Mouse (Mus musculus): Measurements from ENCODE around the gene Rnf222. TPM values are rescaled to one million over a fixed set of nuclear protein-coding genes. Genes with fewer than 3 reads are reported as not detected.

Gene Rnf222
- polyA plus RNA-seq, 1 experiment from 2014 or later = not detected

DNA sequence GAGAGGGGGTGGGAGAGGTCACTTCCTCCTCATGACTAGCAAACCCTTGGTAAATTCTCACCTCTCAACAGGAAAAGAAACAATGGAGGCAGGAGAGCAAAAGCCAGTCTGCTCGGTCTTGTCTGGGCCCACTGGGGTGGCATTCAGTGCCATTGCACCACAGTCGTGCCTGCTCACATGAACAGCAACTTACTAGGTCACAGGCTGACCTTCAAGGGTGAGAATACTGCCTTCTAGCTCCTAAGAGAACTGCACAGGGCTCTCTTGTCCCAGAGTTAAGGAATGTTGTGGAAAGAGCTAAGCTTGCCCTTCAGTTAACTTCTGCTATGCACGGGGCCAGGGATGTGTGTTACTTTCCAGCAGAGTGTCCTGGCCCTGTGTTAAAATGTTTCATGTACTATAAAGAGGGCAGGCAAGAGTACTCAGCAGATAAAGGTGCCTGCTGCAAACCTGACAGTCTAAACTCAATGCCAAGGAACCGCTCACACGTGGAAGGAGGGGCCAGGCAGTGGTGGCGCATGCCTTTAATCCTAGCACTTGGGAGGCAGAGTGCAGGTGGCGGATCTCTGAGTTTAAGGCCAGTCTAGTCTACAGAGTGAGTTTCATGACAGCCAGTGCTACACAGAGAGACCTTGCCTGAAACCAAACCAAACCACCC lies 20.6 kb downstream of the Rnf222 start:
- no peaks in the 10 kb centered on the region for H3K27me3 ChIP-seq (ENCODE audit: control insufficient read depth, insufficient read depth, low read length)
- no peak overlapping the region for H3K4me3 ChIP-seq (replicated peaks; ENCODE audit: low read depth, low read length)
- no peaks in the 10 kb centered on the region for H3K4me1 ChIP-seq (ENCODE audit: control insufficient read depth, insufficient read depth, low read length)
- no peak overlapping the region for H3K4me2 ChIP-seq (ENCODE audit: low read length)
- ATAC-seq (ENCODE audit: low FRiP score, low TSS enrichment) = no peak
- DNase-seq = no peak
- H3K9me3 ChIP-seq (ENCODE audit: control insufficient read depth, low read length) = no peaks in the 10 kb centered on the region
- H3K9ac ChIP-seq (replicated peaks; ENCODE audit: low read length) = no peak overlapping the region
- H3K36me3 ChIP-seq (ENCODE audit: control insufficient read depth, insufficient read depth, low read length) = peaks cover 37% of the 10 kb centered on the region
- H3K27ac ChIP-seq (replicated peaks; ENCODE audit: low read depth, low read length) = no peak overlapping the region
- 48% methylated on average over 7 of the region's 7 CpGs for WGBS

GRCm38 (mm10) chr11:68911531-68912177 lies 23.3 kb downstream of the Rnf222 start:
- Histone ChIP-seq H3K27me3 (ENCODE audit: control insufficient read depth, insufficient read depth, low read length) (no peaks in the 10 kb centered on the region), H3K4me2 (ENCODE audit: low read length) (no peak overlapping the region), H3K4me3 (replicated peaks; ENCODE audit: low read depth, low read length) (no peak overlapping the region), H3K9me3 (ENCODE audit: control insufficient read depth, low read length) (no peaks in the 10 kb centered on the region), H3K4me1 (ENCODE audit: control insufficient read depth, insufficient read depth, low read length) (no peaks in the 10 kb centered on the region), H3K27ac (replicated peaks; ENCODE audit: low read depth, low read length) (no peak overlapping the region), H3K36me3 (ENCODE audit: control insufficient read depth, insufficient read depth, low read length) (peaks cover 10% of the 10 kb centered on the region), H3K9ac (replicated peaks; ENCODE audit: low read length) (no peak overlapping the region)
- 78% methylated on average over 14 of the region's 14 CpGs for WGBS
- ATAC-seq (ENCODE audit: low FRiP score, low TSS enrichment) = no peak
- DNase-seq = peak; percentile 8

- no peak overlapping the region for H3K9ac ChIP-seq (replicated peaks; ENCODE audit: low read length)
- no peak overlapping the region for H3K4me3 ChIP-seq (replicated peaks; ENCODE audit: low read depth, low read length)
- no peaks in the 10 kb centered on the region for H3K27me3 ChIP-seq (ENCODE audit: control insufficient read depth, insufficient read depth, low read length)
- WGBS = 93% methylated on average over 4 of the region's 4 CpGs
- no peak overlapping the region for H3K27ac ChIP-seq (replicated peaks; ENCODE audit: low read depth, low read length)
- DNase-seq (no peak), ATAC-seq (ENCODE audit: low FRiP score, low TSS enrichment) (no peak)
- H3K36me3 ChIP-seq (ENCODE audit: control insufficient read depth, insufficient read depth, low read length) = no peaks in the 10 kb centered on the region
- no peaks in the 10 kb centered on the region for H3K9me3 ChIP-seq (ENCODE audit: control insufficient read depth, low read length)
- H3K4me2 ChIP-seq (ENCODE audit: low read length) = no peak overlapping the region
- no peaks in the 10 kb centered on the region for H3K4me1 ChIP-seq (ENCODE audit: control insufficient read depth, insufficient read depth, low read length)
These were observed 26.2 kb downstream of the Rnf222 start for GRCm38 (mm10) chr11:68914566-68914965.

DNA sequence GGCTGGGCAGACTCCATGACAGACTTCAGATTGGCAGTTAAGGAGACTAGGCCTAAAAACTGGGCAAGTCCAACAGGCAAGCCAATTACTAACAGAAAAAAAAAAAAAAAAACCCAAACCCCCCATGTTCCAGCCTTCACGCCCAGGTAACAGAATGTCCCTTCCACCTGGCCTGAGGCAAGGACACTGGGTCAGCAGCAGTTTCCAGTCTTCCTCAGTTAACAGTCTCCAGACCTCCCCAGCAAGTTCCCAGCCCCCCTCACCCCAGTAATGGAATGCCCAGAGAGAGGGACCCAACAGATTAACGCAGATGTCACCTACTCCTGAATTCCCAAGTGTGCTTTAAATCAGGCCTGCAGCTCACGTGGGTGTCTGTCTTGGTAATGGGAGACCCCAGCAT lies 34.8 kb downstream of the Rnf222 start:
- H3K27me3 ChIP-seq (ENCODE audit: control insufficient read depth, insufficient read depth, low read length) = no peaks in the 10 kb centered on the region
- no peak overlapping the region for H3K27ac ChIP-seq (replicated peaks; ENCODE audit: low read depth, low read length)
- no peak overlapping the region for H3K9ac ChIP-seq (replicated peaks; ENCODE audit: low read length)
- no peaks in the 10 kb centered on the region for H3K36me3 ChIP-seq (ENCODE audit: control insufficient read depth, insufficient read depth, low read length)
- H3K4me1 ChIP-seq (ENCODE audit: control insufficient read depth, insufficient read depth, low read length) = no peaks in the 10 kb centered on the region
- ATAC-seq (ENCODE audit: low FRiP score, low TSS enrichment) (no peak), DNase-seq (no peak)
- no peaks in the 10 kb centered on the region for H3K9me3 ChIP-seq (ENCODE audit: control insufficient read depth, low read length)
- WGBS = 67% methylated on average over 3 of the region's 3 CpGs
- no peak overlapping the region for H3K4me2 ChIP-seq (ENCODE audit: low read length)
- H3K4me3 ChIP-seq (replicated peaks; ENCODE audit: low read depth, low read length) = no peak overlapping the region

GRCm38 (mm10) chr11:68924749-68925148 lies 36.4 kb downstream of the Rnf222 start:
- Histone ChIP-seq H3K4me3 (replicated peaks; ENCODE audit: low read depth, low read length) (no peak overlapping the region), H3K27ac (replicated peaks; ENCODE audit: low read depth, low read length) (no peak overlapping the region), H3K9me3 (ENCODE audit: control insufficient read depth, low read length) (no peaks in the 10 kb centered on the region), H3K4me1 (ENCODE audit: control insufficient read depth, insufficient read depth, low read length) (no peaks in the 10 kb centered on the region), H3K27me3 (ENCODE audit: control insufficient read depth, insufficient read depth, low read length) (no peaks in the 10 kb centered on the region), H3K36me3 (ENCODE audit: control insufficient read depth, insufficient read depth, low read length) (no peaks in the 10 kb centered on the region), H3K9ac (replicated peaks; ENCODE audit: low read length) (no peak overlapping the region), H3K4me2 (ENCODE audit: low read length) (no peak overlapping the region)
- ATAC-seq (ENCODE audit: low FRiP score, low TSS enrichment) (no peak), DNase-seq (no peak)
- WGBS = 79% methylated on average over 2 of the region's 2 CpGs

- no peak for DNase-seq
- 81% methylated on average over 3 of the region's 3 CpGs for WGBS
- no peak for ATAC-seq (ENCODE audit: low FRiP score, low TSS enrichment)
These were observed 38.6 kb downstream of the Rnf222 start, which contains the start of gene Odf4 for GRCm38 (mm10) chr11:68926981-68927380. Odf4 (minus strand) TSS chr11:68927081.

GRCm38 (mm10) chr11:68929947-68930346 lies 41.6 kb downstream of the Rnf222 start:
- DNase-seq (no peak), ATAC-seq (ENCODE audit: low FRiP score, low TSS enrichment) (no peak)
- no peak overlapping the region for H3K27ac ChIP-seq (replicated peaks; ENCODE audit: low read depth, low read length)
- no peak overlapping the region for H3K9ac ChIP-seq (replicated peaks; ENCODE audit: low read length)
- WGBS = 88% methylated on average over 6 of the region's 6 CpGs
- H3K27me3 ChIP-seq (ENCODE audit: control insufficient read depth, insufficient read depth, low read length) = no peaks in the 10 kb centered on the region
- H3K4me1 ChIP-seq (ENCODE audit: control insufficient read depth, insufficient read depth, low read length) = no peaks in the 10 kb centered on the region
- H3K36me3 ChIP-seq (ENCODE audit: control insufficient read depth, insufficient read depth, low read length) = no peaks in the 10 kb centered on the region
- H3K9me3 ChIP-seq (ENCODE audit: control insufficient read depth, low read length) = no peaks in the 10 kb centered on the region
- H3K4me3 ChIP-seq (replicated peaks; ENCODE audit: low read depth, low read length) = no peak overlapping the region
- H3K4me2 ChIP-seq (ENCODE audit: low read length) = no peak overlapping the region

More at GRCm38 (mm10) chr11:68926981-68927380, 38.6 kb downstream of the Rnf222 start, which contains the start of gene Odf4:
- Histone ChIP-seq H3K27ac (replicated peaks; ENCODE audit: low read depth, low read length) (no peak within 1 kb of the TSS), H3K4me2 (ENCODE audit: low read length) (no peak within 1 kb of the TSS), H3K4me3 (replicated peaks; ENCODE audit: low read depth, low read length) (no peak within 1 kb of the TSS), H3K27me3 (ENCODE audit: control insufficient read depth, insufficient read depth, low read length) (no peaks in the 10 kb centered on the region), H3K9me3 (ENCODE audit: control insufficient read depth, low read length) (no peaks in the 10 kb centered on the region), H3K4me1 (ENCODE audit: control insufficient read depth, insufficient read depth, low read length) (no peaks in the 10 kb centered on the region), H3K36me3 (ENCODE audit: control insufficient read depth, insufficient read depth, low read length) (no peaks in the 10 kb centered on the region), H3K9ac (replicated peaks; ENCODE audit: low read length) (no peak within 1 kb of the TSS)

DNA sequence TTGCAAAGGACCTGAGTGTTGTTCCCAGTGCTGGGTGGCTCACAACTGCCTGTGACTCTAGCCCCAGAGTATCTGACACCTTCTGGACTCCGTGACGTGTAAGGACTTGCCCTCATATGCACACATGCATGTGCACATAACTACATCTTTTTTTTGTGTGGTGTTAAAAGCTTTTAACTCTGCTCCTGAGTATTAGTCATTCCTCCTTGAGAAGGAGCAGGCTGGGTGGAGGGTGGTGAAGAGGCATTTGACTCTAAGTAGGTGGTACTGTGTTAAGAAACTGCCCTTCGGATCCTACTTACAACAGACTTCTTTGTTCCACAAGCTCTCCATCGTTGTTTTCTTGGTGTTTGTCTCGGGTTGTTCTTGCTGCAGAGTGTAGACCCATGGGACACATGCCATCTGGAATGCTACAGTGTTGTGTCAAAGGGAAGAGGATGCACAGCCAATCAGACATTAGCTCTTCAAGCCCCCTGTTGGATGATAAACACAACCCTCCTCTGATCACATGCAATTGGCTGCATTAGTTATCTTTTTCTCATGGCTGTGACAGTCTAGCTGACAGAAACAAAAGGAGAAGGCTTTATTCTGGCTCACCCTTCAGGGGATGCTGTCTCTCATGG lies 45.6 kb downstream of the Rnf222 start:
- Histone ChIP-seq H3K4me3 (replicated peaks; ENCODE audit: low read depth, low read length) (no peak overlapping the region), H3K9ac (replicated peaks; ENCODE audit: low read length) (no peak overlapping the region), H3K27me3 (ENCODE audit: control insufficient read depth, insufficient read depth, low read length) (no peaks in the 10 kb centered on the region), H3K36me3 (ENCODE audit: control insufficient read depth, insufficient read depth, low read length) (no peaks in the 10 kb centered on the region), H3K9me3 (ENCODE audit: control insufficient read depth, low read length) (no peaks in the 10 kb centered on the region), H3K4me2 (ENCODE audit: low read length) (no peak overlapping the region), H3K4me1 (ENCODE audit: control insufficient read depth, insufficient read depth, low read length) (no peaks in the 10 kb centered on the region), H3K27ac (replicated peaks; ENCODE audit: low read depth, low read length) (peak overlapping the region; percentile 20; the same call in 1 of the 2 replicates)
- 68% methylated on average over 5 of the region's 5 CpGs for WGBS
- peak; percentile 46 for DNase-seq
- ATAC-seq (ENCODE audit: low FRiP score, low TSS enrichment) = no peak
